Mouse (Mus musculus): ENCODE measurements around the gene Dhx15.
A peak's percentile ranks its signal among the peaks of the same experiment; 100 is the strongest.
"Not testable (repeated sequence)": the region's sequence is repeated elsewhere in the genome, so short reads cannot be mapped to it uniquely, and the experiment has no call there.

The Dhx15 gene

GRCm38 (mm10) chr5:52190371-52191179 lies at the start of gene Dhx15:
Gene Dhx15, minus strand, starts transcription at chr5:52190514.
- peak; percentile 90 to 92 for DNase-seq

GRCm38 (mm10) chr5:52238877-52239276 lies 48.6 kb upstream of the Dhx15 start:
- no peak for DNase-seq

GRCm38 (mm10) chr5:52237956-52238735 lies 47.8 kb upstream of the Dhx15 start:
- DNase-seq = no peak

- DNase-seq = not testable (repeated sequence)
These were observed 46.3 kb upstream of the Dhx15 start for GRCm38 (mm10) chr5:52236585-52236984.

GRCm38 (mm10) chr5:52234570-52234969 lies 44.3 kb upstream of the Dhx15 start:
- DNase-seq = no peak

GRCm38 (mm10) chr5:52233891-52234290 lies 43.6 kb upstream of the Dhx15 start:
- DNase-seq = no peak

- DNase-seq = no peak
These were observed 42.3 kb upstream of the Dhx15 start for GRCm38 (mm10) chr5:52232611-52233010.

GRCm38 (mm10) chr5:52232199-52232598 lies 41.9 kb upstream of the Dhx15 start:
- DNase-seq = no peak

GRCm38 (mm10) chr5:52230466-52230865 lies 40.2 kb upstream of the Dhx15 start:
- no peak for DNase-seq

GRCm38 (mm10) chr5:52226677-52227076 lies 36.4 kb upstream of the Dhx15 start:
- DNase-seq = no peak

GRCm38 (mm10) chr5:52221596-52221995 lies 31.3 kb upstream of the Dhx15 start:
- peak in 1 of 2 experiments; percentile 14 for DNase-seq

GRCm38 (mm10) chr5:52220013-52220804 lies 29.9 kb upstream of the Dhx15 start:
- DNase-seq = no peak

GRCm38 (mm10) chr5:52218238-52218637 lies 27.9 kb upstream of the Dhx15 start:
- DNase-seq = peak in 1 of 2 experiments; percentile 13

- no peak for DNase-seq
These were observed 23.0 kb upstream of the Dhx15 start for GRCm38 (mm10) chr5:52213143-52213900.

GRCm38 (mm10) chr5:52191180-52191468 lies 810 bp upstream of the Dhx15 start:
- DNase-seq = peak in 1 of 2 experiments; percentile 5

GRCm38 (mm10) chr5:52189664-52190365 lies 499 bp downstream of the Dhx15 start:
- peak; percentile 39 to 54 for DNase-seq

GRCm38 (mm10) chr5:52188206-52188605 lies 2.1 kb downstream of the Dhx15 start:
- DNase-seq = no peak

GRCm38 (mm10) chr5:52177326-52177725 lies 13.0 kb downstream of the Dhx15 start:
- no peak for DNase-seq

GRCm38 (mm10) chr5:52168468-52168867 lies 21.8 kb downstream of the Dhx15 start:
- no peak for DNase-seq

GRCm38 (mm10) chr5:52149138-52149537 lies 41.2 kb downstream of the Dhx15 start:
- no peak for DNase-seq

- DNase-seq = no peak
These were observed 43.2 kb downstream of the Dhx15 start for GRCm38 (mm10) chr5:52147141-52147540.

GRCm38 (mm10) chr5:52145684-52146083 lies 44.6 kb downstream of the Dhx15 start:
- DNase-seq = no peak
